Mouse (Mus musculus): ENCODE results near the gene Tspan6. TPM values are rescaled to one million over a fixed set of nuclear protein-coding genes. Genes with fewer than 3 reads are reported as not detected.

Gene Tspan6
- 10 to 100 TPM; 12.6 to 16.5 TPM for total RNA-seq (2021)
- long read RNA-seq, experiment 1, transcript Tspan6-201 (8 exons, 1,765 nt): major isoform, 12 of 15 reads
- long read RNA-seq, experiment 1, partial matches to known transcripts: 3 of 15 reads
- long read RNA-seq, experiment 1, other reads (novel, unspliced or antisense): 0 of 15 reads
- long read RNA-seq, experiment 2, transcript Tspan6-201 (8 exons, 1,765 nt): major isoform, 6 of 6 reads
- long read RNA-seq, experiment 2, partial matches to known transcripts: 0 of 6 reads
- long read RNA-seq, experiment 2, other reads (novel, unspliced or antisense): 0 of 6 reads

- intact Hi-C loops (cut with DNase I): loop anchor here (5.0 kb wide), 1 partner anchor 111 kb away; no protein-coding TSS in a partner anchor
- peak; percentile 75 to 81 for DNase-seq (ENCODE audit: extremely low spot score in 1 of 2, low spot score in 2 of 2)
- TF ChIP-seq CTCF (IDR thresholded peaks at IDR 0.05): peak; percentile 52
- peak within 1 kb of the TSS; percentile 55 for H3K4me3 ChIP-seq
- no peak within 1 kb of the TSS for H3K27ac ChIP-seq
Measured at GRCm38 (mm10) chrX:133898014-133898542, at the start of gene Tspan6. Gene Tspan6, minus strand, starts transcription at chrX:133898429.

- DNase-seq (ENCODE audit: extremely low spot score in 1 of 2, low spot score in 2 of 2): peak; percentile 23 to 27
- TF ChIP-seq CTCF (IDR thresholded peaks at IDR 0.05): peak; percentile 74
- Histone ChIP-seq H3K27ac (no peak overlapping the region), H3K4me3 (no peak overlapping the region)
- intact Hi-C loops (cut with DNase I): loop anchor here (1.0 kb wide), 1 partner anchor 72 kb away; no protein-coding TSS in a partner anchor
Measured at GRCm38 (mm10) chrX:133947427-133947826, 49.2 kb upstream of the Tspan6 start.

- H3K4me3 ChIP-seq: no peak overlapping the region
- TF ChIP-seq CTCF (IDR thresholded peaks at IDR 0.05): no peak
- no peak overlapping the region for H3K27ac ChIP-seq
- intact Hi-C loops (cut with DNase I): no loop called here
- DNase-seq (ENCODE audit: extremely low spot score in 1 of 2, low spot score in 2 of 2): no peak
Measured at GRCm38 (mm10) chrX:133939561-133939960, 41.3 kb upstream of the Tspan6 start.

GRCm38 (mm10) chrX:133936605-133937225, 38.5 kb upstream of the Tspan6 start:
- DNase-seq (ENCODE audit: extremely low spot score in 1 of 2, low spot score in 2 of 2): no peak
- no peak overlapping the region for H3K4me3 ChIP-seq
- no peak overlapping the region for H3K27ac ChIP-seq
- no peak for TF ChIP-seq CTCF (IDR thresholded peaks at IDR 0.05)
- intact Hi-C loops (cut with DNase I): no loop called here

- peak; percentile 13 to 16 for DNase-seq (ENCODE audit: extremely low spot score in 1 of 2, low spot score in 2 of 2)
- Histone ChIP-seq H3K27ac (no peak overlapping the region), H3K4me3 (no peak overlapping the region)
- peak; percentile 66 for TF ChIP-seq CTCF (IDR thresholded peaks at IDR 0.05)
- intact Hi-C loops (cut with DNase I): loop anchor here (1.0 kb wide), 1 partner anchor 88 kb away; no protein-coding TSS in a partner anchor
Measured at GRCm38 (mm10) chrX:133931302-133932013, 33.2 kb upstream of the Tspan6 start.

GRCm38 (mm10) chrX:133926760-133927159, 28.5 kb upstream of the Tspan6 start:
- no peak for TF ChIP-seq CTCF (IDR thresholded peaks at IDR 0.05)
- DNase-seq (ENCODE audit: extremely low spot score in 1 of 2, low spot score in 2 of 2): no peak
- no peak overlapping the region for H3K4me3 ChIP-seq
- intact Hi-C loops (cut with DNase I): no loop called here
- H3K27ac ChIP-seq: no peak overlapping the region

GRCm38 (mm10) chrX:133921187-133921586, 23.0 kb upstream of the Tspan6 start:
- H3K4me3 ChIP-seq: no peak overlapping the region
- TF ChIP-seq CTCF (IDR thresholded peaks at IDR 0.05): no peak
- DNase-seq (ENCODE audit: extremely low spot score in 1 of 2, low spot score in 2 of 2): no peak
- no peak overlapping the region for H3K27ac ChIP-seq
- intact Hi-C loops (cut with DNase I): no loop called here

- no peak for DNase-seq (ENCODE audit: extremely low spot score in 1 of 2, low spot score in 2 of 2)
- TF ChIP-seq CTCF (IDR thresholded peaks at IDR 0.05): no peak
- H3K27ac ChIP-seq: no peak overlapping the region
- H3K4me3 ChIP-seq: no peak overlapping the region
- intact Hi-C loops (cut with DNase I): no loop called here
Measured at GRCm38 (mm10) chrX:133914219-133914618, 16.0 kb upstream of the Tspan6 start.

GRCm38 (mm10) chrX:133913006-133913405, 14.8 kb upstream of the Tspan6 start:
- H3K27ac ChIP-seq: no peak overlapping the region
- no peak for DNase-seq (ENCODE audit: extremely low spot score in 1 of 2, low spot score in 2 of 2)
- intact Hi-C loops (cut with DNase I): no loop called here
- H3K4me3 ChIP-seq: no peak overlapping the region
- TF ChIP-seq CTCF (IDR thresholded peaks at IDR 0.05): no peak

- DNase-seq (ENCODE audit: extremely low spot score in 1 of 2, low spot score in 2 of 2): no peak
- no peak overlapping the region for H3K4me3 ChIP-seq
- no peak for TF ChIP-seq CTCF (IDR thresholded peaks at IDR 0.05)
- intact Hi-C loops (cut with DNase I): no loop called here
- H3K27ac ChIP-seq: no peak overlapping the region
Measured at GRCm38 (mm10) chrX:133911397-133912103, 13.3 kb upstream of the Tspan6 start.

- no peak within 1 kb of the TSS for H3K27ac ChIP-seq
- no peak for TF ChIP-seq CTCF (IDR thresholded peaks at IDR 0.05)
- intact Hi-C loops (cut with DNase I): no loop called here
- no peak for DNase-seq (ENCODE audit: extremely low spot score in 1 of 2, low spot score in 2 of 2)
- H3K4me3 ChIP-seq: no peak within 1 kb of the TSS
Measured at GRCm38 (mm10) chrX:133908261-133908660, 10.0 kb upstream of the Tspan6 start, which contains the start of gene Srpx2. Gene Srpx2, plus strand, starts transcription at chrX:133908426.

All from left cerebral cortex, adult 2 months (tissue).